ENCODE assay signal across 9 mouse cellular contexts in the genomic region with DNA sequence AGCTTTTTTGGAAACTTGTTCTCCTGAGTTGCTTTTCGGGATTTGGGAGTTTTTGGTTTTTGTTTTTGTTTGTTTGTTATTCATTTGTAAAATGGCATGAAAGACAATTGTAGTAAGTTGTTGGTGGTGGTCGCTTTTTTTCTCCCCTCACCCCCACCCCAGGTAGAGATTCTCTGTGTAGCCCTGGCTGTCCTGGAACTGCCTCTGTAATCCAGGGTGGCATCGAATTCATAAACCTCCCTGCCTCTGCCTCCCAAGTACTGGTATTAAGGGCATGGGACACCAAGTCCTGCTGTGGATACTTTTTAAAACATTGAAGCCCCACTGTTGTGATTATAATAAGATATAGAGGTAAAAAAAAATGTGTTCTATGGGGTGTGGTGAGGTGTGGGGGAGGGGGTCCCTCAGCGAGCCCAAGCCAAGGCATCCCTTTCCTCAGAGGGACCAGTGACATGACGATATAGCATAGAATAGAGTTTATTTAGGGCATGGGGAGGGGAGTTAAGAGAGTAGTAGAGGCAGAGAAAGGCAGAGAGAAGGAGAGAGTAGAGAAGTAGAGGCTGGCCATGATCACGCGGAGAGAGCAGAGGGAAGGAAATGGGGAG. TPM values are rescaled to one million over a fixed set of nuclear protein-coding genes. Genes with fewer than 3 reads are reported as not detected.
DNase-seq lines count a peak whose midpoint lies in the region; ATAC-seq lines count a peak whose summit lies in the region.
"Had no signal": no experiment of that assay in that cellular context is flagged by ENCODE, and none has a peak within 500 bp of the region (broad histone marks: within the 10 kb centered on the region; RNA-seq: fewer than 3 reads in every experiment).

No protein-coding gene starts in this region.

- 53% methylated on average over 7 of the region's 7 CpGs for WGBS in heart, embryonic 12.5 days
- WGBS in embryonic facial prominence, embryonic 10.5 days, result 55% methylated on average over 7 of the region's 7 CpGs
- 66% methylated on average over 7 of the region's 7 CpGs for WGBS in hindbrain, embryonic 13.5 days
- 65% methylated on average over 7 of the region's 7 CpGs for WGBS in midbrain, embryonic 10.5 days

- no peaks in the 10 kb centered on the region for H3K27me3 ChIP-seq in heart, embryonic 12.5 days (replicated peaks)
- no peaks in the 10 kb centered on the region for H3K27me3 ChIP-seq in embryonic facial prominence, embryonic 10.5 days (replicated peaks; ENCODE audit: low read depth, poor library complexity, severe bottlenecking)
- H3K27me3 ChIP-seq in hindbrain, embryonic 13.5 days, result 0 out of 2 replicates have a peak, but pooled peaks cover 2% of the 10 kb centered on the region
- H3K27me3 ChIP-seq in midbrain, embryonic 10.5 days (ENCODE audit: low read depth, poor library complexity, severe bottlenecking), result no peaks in the 10 kb centered on the region

- H3K9ac ChIP-seq in heart, embryonic 12.5 days, result no peak overlapping the region
- no peak overlapping the region for H3K9ac ChIP-seq in hindbrain, embryonic 13.5 days

- peaks cover 6% of the 10 kb centered on the region for H3K4me1 ChIP-seq in heart, embryonic 12.5 days (replicated peaks)
- H3K4me1 ChIP-seq in embryonic facial prominence, embryonic 10.5 days, result peaks cover 5% of the 10 kb centered on the region
- peaks cover 9% of the 10 kb centered on the region for H3K4me1 ChIP-seq in hindbrain, embryonic 13.5 days (replicated peaks)
- H3K4me1 ChIP-seq in midbrain, embryonic 10.5 days, result peaks cover 15% of the 10 kb centered on the region

- peaks cover 28% of the 10 kb centered on the region for H3K36me3 ChIP-seq in heart, embryonic 12.5 days
- peaks cover 32% of the 10 kb centered on the region for H3K36me3 ChIP-seq in embryonic facial prominence, embryonic 10.5 days (replicated peaks)
- H3K36me3 ChIP-seq in hindbrain, embryonic 13.5 days, result peaks cover 27% of the 10 kb centered on the region
- peaks cover 30% of the 10 kb centered on the region for H3K36me3 ChIP-seq in midbrain, embryonic 10.5 days

- H3K27ac ChIP-seq in heart, embryonic 12.5 days (ENCODE audit: poor library complexity, severe bottlenecking), result no peak overlapping the region
- peak overlapping the region; percentile 90; the same call in 1 of the 2 replicates for H3K27ac ChIP-seq in embryonic facial prominence, embryonic 10.5 days (replicated peaks)
- no peak overlapping the region for H3K27ac ChIP-seq in hindbrain, embryonic 13.5 days
- peak overlapping the region; percentile 93; the same call in 1 of the 2 replicates for H3K27ac ChIP-seq in midbrain, embryonic 10.5 days (replicated peaks)

- no peak for DNase-seq in heart, adult 18-20 months
- DNase-seq in embryonic facial prominence, embryonic 10.5 days (ENCODE audit: low spot score), result no peak
- DNase-seq in midbrain, embryonic 10.5 days (ENCODE audit: low spot score), result no peak
- no peak for DNase-seq in spleen, postnatal 14 days (ENCODE audit: low spot score in 2 of 2)
- no peak for DNase-seq in adrenal gland, postnatal 25 days
- DNase-seq in layer of hippocampus, adult 18-20 months (ENCODE audit: low spot score in 2 of 2), result no peak

- ATAC-seq in heart, embryonic 12.5 days (ENCODE audit: insufficient number of reproducible peaks, low FRiP score), result no peak
- peak; percentile 76 for ATAC-seq in hindbrain, embryonic 13.5 days (ENCODE audit: low FRiP score)

- H3K4me2 ChIP-seq in heart, embryonic 12.5 days, result peak overlapping the region; percentile 84
- peak overlapping the region; percentile 67 for H3K4me2 ChIP-seq in hindbrain, embryonic 13.5 days

- peak overlapping the region; percentile 80 for H3K4me3 ChIP-seq in heart, embryonic 12.5 days
- H3K4me3 ChIP-seq in embryonic facial prominence, embryonic 10.5 days, result peak overlapping the region; percentile 68
- H3K4me3 ChIP-seq in hindbrain, embryonic 13.5 days, result peak overlapping the region; percentile 62
- H3K4me3 ChIP-seq in midbrain, embryonic 10.5 days, result peak overlapping the region; percentile 78

- no peaks in the 10 kb centered on the region for H3K9me3 ChIP-seq in heart, embryonic 12.5 days (replicated peaks)
- no peaks in the 10 kb centered on the region for H3K9me3 ChIP-seq in embryonic facial prominence, embryonic 10.5 days
- H3K9me3 ChIP-seq in hindbrain, embryonic 13.5 days, result no peaks in the 10 kb centered on the region
- no peaks in the 10 kb centered on the region; the same call in 1 of the 2 replicates for H3K9me3 ChIP-seq in midbrain, embryonic 10.5 days (replicated peaks)

RNA-seq across cellular contexts. Expression of a gene that starts 2.9 kb away (rescaled TPM):
- 8.0 and 8.3 TPM in 2 replicates for polyA plus RNA-seq in heart, embryonic 12.5 days (2016; fragmentation: Nextera tagmentation; extraction: Ambion mirVana)
- 1 to 10 TPM; 3.0 to 4.5 TPM for total RNA-seq in heart, adult 18-20 months (2021)
- polyA plus RNA-seq in embryonic facial prominence, embryonic 10.5 days (2016; fragmentation: Nextera tagmentation; extraction: Ambion mirVana), result 10.7 and 11.1 TPM in 2 replicates
- 5.3 and 5.5 TPM in 2 replicates for polyA plus RNA-seq in hindbrain, embryonic 13.5 days (2015; fragmentation: Nextera tagmentation; extraction: Ambion mirVana)
- 10.7 and 10.9 TPM in 2 replicates for polyA plus RNA-seq in midbrain, embryonic 10.5 days (2016; fragmentation: Nextera tagmentation; extraction: Ambion mirVana)
- total RNA-seq in adrenal gland, postnatal 25 days (2021), result 9.7 and 9.9 TPM in 2 replicates
- total RNA-seq in layer of hippocampus, adult 18-20 months (2021), result 10 to 100 TPM; 13.1 to 13.2 TPM
- total RNA-seq: CH12.LX had no signal

RNA-seq across cellular contexts. Expression of a gene that starts 29.0 kb away (rescaled TPM):
- 3.1 and 4.6 TPM in 2 replicates for polyA plus RNA-seq in heart, embryonic 12.5 days (2016; fragmentation: Nextera tagmentation; extraction: Ambion mirVana)
- total RNA-seq in heart, adult 18-20 months (2021), result 1 to 10 TPM; 2.0 to 2.2 TPM
- 5.7 and 6.7 TPM in 2 replicates for polyA plus RNA-seq in embryonic facial prominence, embryonic 10.5 days (2016; fragmentation: Nextera tagmentation; extraction: Ambion mirVana)
- 3.8 and 3.9 TPM in 2 replicates for polyA plus RNA-seq in hindbrain, embryonic 13.5 days (2015; fragmentation: Nextera tagmentation; extraction: Ambion mirVana)
- polyA plus RNA-seq in midbrain, embryonic 10.5 days (2016; fragmentation: Nextera tagmentation; extraction: Ambion mirVana), result 5.1 and 5.7 TPM in 2 replicates
- total RNA-seq in adrenal gland, postnatal 25 days (2021), result 4.5 and 6.5 TPM in 2 replicates
- 1 to 10 TPM; 9.2 to 10.0 TPM for total RNA-seq in layer of hippocampus, adult 18-20 months (2021)
- total RNA-seq: CH12.LX had no signal

RNA-seq across cellular contexts. Expression of a gene that starts 33.5 kb away (rescaled TPM):
- 3.7 and 4.0 TPM in 2 replicates for polyA plus RNA-seq in heart, embryonic 12.5 days (2016; fragmentation: Nextera tagmentation; extraction: Ambion mirVana)
- total RNA-seq in heart, adult 18-20 months (2021), result not detected
- 4.8 and 5.2 TPM in 2 replicates for polyA plus RNA-seq in embryonic facial prominence, embryonic 10.5 days (2016; fragmentation: Nextera tagmentation; extraction: Ambion mirVana)
- polyA plus RNA-seq in hindbrain, embryonic 13.5 days (2015; fragmentation: Nextera tagmentation; extraction: Ambion mirVana), result 5.0 and 5.9 TPM in 2 replicates
- 5.2 and 5.4 TPM in 2 replicates for polyA plus RNA-seq in midbrain, embryonic 10.5 days (2016; fragmentation: Nextera tagmentation; extraction: Ambion mirVana)
- total RNA-seq in adrenal gland, postnatal 25 days (2021), result 0.29 and 0.58 TPM in 2 replicates
- total RNA-seq in layer of hippocampus, adult 18-20 months (2021), result 1 to 10 TPM; 2.9 to 4.1 TPM
- total RNA-seq: CH12.LX had no signal

RNA-seq across cellular contexts. Expression of a gene that starts 46.2 kb away (rescaled TPM):
- polyA plus RNA-seq in heart, embryonic 12.5 days (2016; fragmentation: Nextera tagmentation; extraction: Ambion mirVana), result 2.2 and 2.5 TPM in 2 replicates
- 1 to 10 TPM; 1.0 to 1.2 TPM for total RNA-seq in heart, adult 18-20 months (2021)
- 2.4 and 3.1 TPM in 2 replicates for polyA plus RNA-seq in embryonic facial prominence, embryonic 10.5 days (2016; fragmentation: Nextera tagmentation; extraction: Ambion mirVana)
- 4.3 and 5.8 TPM in 2 replicates for polyA plus RNA-seq in hindbrain, embryonic 13.5 days (2015; fragmentation: Nextera tagmentation; extraction: Ambion mirVana)
- 2.1 and 2.7 TPM in 2 replicates for polyA plus RNA-seq in midbrain, embryonic 10.5 days (2016; fragmentation: Nextera tagmentation; extraction: Ambion mirVana)
- 3.3 and 4.1 TPM in 2 replicates for total RNA-seq in adrenal gland, postnatal 25 days (2021)
- 1 to 10 TPM; 8.0 TPM for total RNA-seq in layer of hippocampus, adult 18-20 months (2021)
- total RNA-seq: CH12.LX had no signal

Comparison
In these comparisons a context has a peak if more than half of its experiments do, and no peak if none do; other contexts are left out.
1. H3K27ac ChIP-seq: peak in embryonic facial prominence, embryonic 10.5 days (single experiment) and midbrain, embryonic 10.5 days (single experiment); none in heart, embryonic 12.5 days (single experiment) and hindbrain, embryonic 13.5 days (single experiment).
2. Peak in every context shown above with its lines, with median percentiles within 50 percentile points of each other: H3K4me3 ChIP-seq.